Mouse (Mus musculus) stomach, embryonic 14.5 days (tissue): ENCODE measurements around the gene Olfr1474. TPM values are rescaled to one million over a fixed set of nuclear protein-coding genes. Genes with fewer than 3 reads are reported as not detected.
"Not testable (repeated sequence)": the region's sequence is repeated elsewhere in the genome, so short reads cannot be mapped to it uniquely, and the experiment has no call there.

Source experiments
- ATAC-seq: fragments of 200-750 bp; cut with Nextera tagmentation; 2 replicates; pipeline ENCODE4 v1.8.0; 2017; ENCODE audit warnings: low read depth, moderate TSS enrichment; ENCODE audit not compliant: insufficient number of reproducible peaks, insufficient read depth, low FRiP score
- H3K27ac ChIP-seq: fragments of 300-500 bp; sonication (generic); 2 replicates; pipeline ENCODE4 v1.5.1; 2014; ENCODE audit warnings: mild to moderate bottlenecking, low read length, moderate library complexity, mixed read lengths
- H3K27me3 ChIP-seq: fragments of 300-500 bp; sonication (generic); 2 replicates; pipeline ENCODE4 v1.6.1; 2014; ENCODE audit warnings: low read length, control low read depth, mixed read lengths; ENCODE audit not compliant: control insufficient read depth, insufficient read depth
- H3K36me3 ChIP-seq: fragments of 300-500 bp; sonication (generic); 2 replicates; pipeline ENCODE4 v1.6.1; 2014; ENCODE audit warnings: mild to moderate bottlenecking, control low read depth, low read length, moderate library complexity, mixed read lengths; ENCODE audit not compliant: control insufficient read depth, insufficient read depth
- H3K4me1 ChIP-seq: fragments of 300-500 bp; sonication (generic); 2 replicates; pipeline ENCODE4 v1.6.1; 2014; ENCODE audit warnings: low read length, control low read depth, mixed read lengths; ENCODE audit not compliant: control insufficient read depth, insufficient read depth
- H3K4me2 ChIP-seq: fragments of 300-500 bp; sonication (generic); replicated peaks from 2 replicates; pipeline ENCODE4 v1.6.1; 2014; ENCODE audit warnings: low read depth, low read length, control low read depth
- H3K4me3 ChIP-seq: fragments of 300-500 bp; sonication (generic); 2 replicates; pipeline ENCODE4 v1.5.1; 2014; ENCODE audit warnings: low read depth, low read length, control low read depth
- H3K9ac ChIP-seq: fragments of 300-500 bp; sonication (generic); replicated peaks from 2 replicates; pipeline ENCODE4 v1.6.1; 2014; ENCODE audit warnings: low read depth, mild to moderate bottlenecking, control low read depth, low read length, moderate library complexity, mixed read lengths
- H3K9me3 ChIP-seq: fragments of 300-500 bp; sonication (generic); 2 replicates; pipeline ENCODE4 v1.6.1; 2016; ENCODE audit warnings: low read depth, low read length, control low read depth; ENCODE audit not compliant: control insufficient read depth
- WGBS: fragments of 180-500 bp; shearing (Covaris S2); extraction: QIAGEN DNeasy Blood & Tissue Kit; methylation state at CpG from one replicate; pipeline ENCODE4 v1.1.7; 2014; 5-methylcytosine and 5-hydroxymethylcytosine counted together
- polyA plus RNA-seq: library from polyadenylated mRNA; unstranded; fragments of >200 nt; fragmentation: Nextera tagmentation; extraction: Ambion mirVana; gene quantifications from 2 replicates; pipeline ENCODE4 v1.2.1, GENCODE M21; 2014

The Olfr1474 gene
- not detected in 2 replicates for polyA plus RNA-seq

- H3K9ac ChIP-seq, ATAC-seq, H3K4me3 ChIP-seq, H3K36me3 ChIP-seq, H3K27ac ChIP-seq, H3K9me3 ChIP-seq, H3K4me1 ChIP-seq, H3K27me3 ChIP-seq, H3K4me2 ChIP-seq: not testable (repeated sequence)
- WGBS = 82% methylated on average over 4 of the region's 4 CpGs
These were observed at the start of gene Olfr1474 for GRCm38 (mm10) chr19:13469265-13469664. Gene Olfr1474, plus strand, starts transcription at chr19:13469565.

DNA sequence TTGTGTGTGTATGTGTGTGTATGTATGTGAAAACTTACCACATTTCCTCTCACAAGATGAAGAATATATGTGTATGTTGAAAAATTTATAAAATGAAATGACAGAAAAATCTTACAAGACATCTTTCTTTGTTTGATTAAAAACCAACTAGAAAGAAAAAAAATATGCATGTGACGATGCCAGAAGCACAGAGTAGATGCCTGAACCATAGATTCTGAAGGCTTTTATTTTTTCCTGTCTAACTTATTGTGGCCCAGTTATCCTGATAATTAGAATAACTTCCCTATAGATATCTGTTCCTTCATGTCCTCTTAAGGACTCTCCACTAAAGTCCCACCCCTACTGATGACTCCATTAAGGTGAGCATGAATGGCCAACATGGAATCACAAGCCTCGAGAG lies 26.3 kb upstream of the Olfr1474 start, which contains the start of gene Olfr1471:
Gene Olfr1471 (plus strand): TSS at position 301 of the 400 bp plus-strand sequence.
- H3K27ac ChIP-seq, ATAC-seq, H3K4me3 ChIP-seq, H3K9me3 ChIP-seq, H3K9ac ChIP-seq, H3K36me3 ChIP-seq, H3K4me1 ChIP-seq, H3K27me3 ChIP-seq, H3K4me2 ChIP-seq: not testable (repeated sequence)
- WGBS = 76% methylated on average over 2 of the region's 2 CpGs

GRCm38 (mm10) chr19:13455986-13456385 lies 13.4 kb upstream of the Olfr1474 start, which contains the start of gene Olfr1472:
Gene Olfr1472, minus strand, starts transcription at chr19:13456086.
- no peak within 1 kb of the TSS for H3K27ac ChIP-seq
- H3K4me1 ChIP-seq = no peaks in the 10 kb centered on the region
- no peak within 1 kb of the TSS for H3K9ac ChIP-seq
- WGBS = 78% methylated on average over 1 of the region's 1 CpGs
- ATAC-seq = no peak
- no peak within 1 kb of the TSS for H3K4me2 ChIP-seq
- no peak within 1 kb of the TSS for H3K4me3 ChIP-seq
- no peaks in the 10 kb centered on the region for H3K36me3 ChIP-seq
- H3K9me3 ChIP-seq = no peaks in the 10 kb centered on the region
- H3K27me3 ChIP-seq = no peaks in the 10 kb centered on the region

GRCm38 (mm10) chr19:13480096-13480495 lies 10.7 kb downstream of the Olfr1474 start, which contains the start of gene Olfr1475:
Gene Olfr1475, minus strand, starts transcription at chr19:13480196.
- H3K36me3 ChIP-seq = no peaks in the 10 kb centered on the region
- no peaks in the 10 kb centered on the region for H3K27me3 ChIP-seq
- H3K4me3 ChIP-seq = no peak within 1 kb of the TSS
- H3K9me3 ChIP-seq = no peaks in the 10 kb centered on the region
- no peak within 1 kb of the TSS for H3K4me2 ChIP-seq
- H3K27ac ChIP-seq = no peak within 1 kb of the TSS
- H3K9ac ChIP-seq = no peak within 1 kb of the TSS
- no peaks in the 10 kb centered on the region for H3K4me1 ChIP-seq
- ATAC-seq = no peak

DNA sequence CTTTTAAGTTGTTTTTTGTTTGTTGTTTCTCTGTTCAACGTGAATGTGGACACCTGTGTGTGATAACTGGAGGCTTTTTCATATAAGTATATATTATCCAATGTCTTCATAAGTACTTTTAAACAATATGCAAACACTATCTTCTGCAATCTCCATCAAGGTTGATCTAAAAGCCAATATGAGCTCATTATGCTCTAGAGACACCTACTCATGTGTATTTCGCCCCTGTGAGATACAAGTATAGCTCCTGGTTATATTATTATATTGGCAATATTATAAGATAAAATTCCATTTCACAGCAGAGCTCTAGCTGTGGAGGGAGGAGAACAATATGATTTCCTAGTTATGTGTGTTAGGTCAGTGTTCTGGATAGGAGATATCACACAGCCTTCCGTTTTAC lies 30.9 kb downstream of the Olfr1474 start, which contains the start of gene Olfr1477:
Gene Olfr1477 (plus strand): TSS at position 301 of the 400 bp plus-strand sequence.
- Histone ChIP-seq H3K27me3 (no peaks in the 10 kb centered on the region), H3K36me3 (no peaks in the 10 kb centered on the region), H3K9me3 (no peaks in the 10 kb centered on the region), H3K27ac (no peak within 1 kb of the TSS), H3K9ac (no peak within 1 kb of the TSS), H3K4me2 (no peak within 1 kb of the TSS), H3K4me3 (no peak within 1 kb of the TSS), H3K4me1 (no peaks in the 10 kb centered on the region)
- ATAC-seq = no peak
- WGBS = 67% methylated on average over 3 of the region's 3 CpGs

Other genes with a start within 250 kb of the Olfr1474 start
- not detected in 2 replicates for gene Olfr1463, start 238.2 kb upstream of the Olfr1474 start, polyA plus RNA-seq
- gene Olfr1465, start 154.0 kb upstream of the Olfr1474 start, polyA plus RNA-seq = not detected in 2 replicates
- not detected in 2 replicates for gene Olfr1466, start 130.7 kb upstream of the Olfr1474 start, polyA plus RNA-seq
- not detected in 2 replicates for gene Olfr1467, start 107.3 kb upstream of the Olfr1474 start, polyA plus RNA-seq
- gene Olfr1469, start 61.7 kb upstream of the Olfr1474 start, polyA plus RNA-seq = not detected in 2 replicates
- gene Olfr1471, start 26.2 kb upstream of the Olfr1474 start, polyA plus RNA-seq = not detected in 2 replicates
- not detected in 2 replicates for gene Olfr1472, start 13.5 kb upstream of the Olfr1474 start, polyA plus RNA-seq
- gene Olfr1475, start 10.6 kb downstream of the Olfr1474 start, polyA plus RNA-seq = not detected in 2 replicates
- not detected in 2 replicates for gene Olfr1477, start 31.0 kb downstream of the Olfr1474 start, polyA plus RNA-seq
- gene Olfr1480, start 58.3 kb downstream of the Olfr1474 start, polyA plus RNA-seq = not detected in 2 replicates
- gene Olfr1484, start 113.9 kb downstream of the Olfr1474 start, polyA plus RNA-seq = not detected in 2 replicates
- not detected in 2 replicates for gene Olfr1487, start 147.8 kb downstream of the Olfr1474 start, polyA plus RNA-seq
- not detected in 2 replicates for gene Olfr1489, start 162.1 kb downstream of the Olfr1474 start, polyA plus RNA-seq
- gene Olfr1490, start 181.5 kb downstream of the Olfr1474 start, polyA plus RNA-seq = not detected in 2 replicates
- gene Olfr1491, start 227.7 kb downstream of the Olfr1474 start, polyA plus RNA-seq = not detected in 2 replicates